Mouse (Mus musculus): Measurements from ENCODE around the gene Fam84a.

GRCm38 (mm10) chr12:14149843-14150567 is 1.8 kb downstream of the Fam84a start:
- TF ChIP-seq CTCF (conservative IDR thresholded peaks at IDR 0.05; ENCODE audit: low read length) (no peak), NANOG (IDR thresholded peaks at IDR 0.05; ENCODE audit: borderline replicate concordance, low read length) (no peak)
